Mouse (Mus musculus) bone marrow macrophage, adult 2 months (primary cell): Measurements from ENCODE around the gene Tmem136.

Experiments
- CTCF ChIP-seq: IDR thresholded peaks from 2 replicates; pipeline ENCODE4 v1.5.1; 2012; ENCODE audit warnings: low read depth, mild to moderate bottlenecking, low read length, moderate library complexity
- POLR2A ChIP-seq: IDR thresholded peaks from 2 replicates; pipeline ENCODE4 v1.6.1; 2012; ENCODE audit warnings: mild to moderate bottlenecking, low read depth, low read length, borderline replicate concordance

GRCm38 (mm10) chr9:43127101-43127787 lies 10.9 kb upstream of the Tmem136 start:
- TF ChIP-seq CTCF (no peak), POLR2A (no peak)
